Mouse (Mus musculus) heart, embryonic 14.5 days (tissue): ENCODE measurements around the gene Inpp5e. TPM values are rescaled to one million over a fixed set of nuclear protein-coding genes. Genes with fewer than 3 reads are reported as not detected.

ENCODE experiments used
- ATAC-seq: fragments of 200-750 bp; cut with Nextera tagmentation; 2 replicates; pipeline ENCODE4 v1.8.0; 2017; ENCODE audit warnings: low read depth, moderate TSS enrichment; ENCODE audit not compliant: insufficient number of reproducible peaks, insufficient read depth, low FRiP score
- H3K27ac ChIP-seq, 2 experiments: fragments of 200-500 bp in 1 of 2; fragments of 300-500 bp in 1 of 2; sonication (generic) in 1 of 2; replicated peaks in 1 of 2; 2 replicates each; pipeline ENCODE4 v1.5.1; 2012 to 2014; ENCODE audit warnings: low read depth in 2 of 2, low read length in 2 of 2, control low read depth in 1 of 2, mild to moderate bottlenecking in 1 of 2, mixed read lengths in 1 of 2; ENCODE audit not compliant: control insufficient read depth in 1 of 2, insufficient read depth in 1 of 2
- H3K27me3 ChIP-seq: fragments of 300-500 bp; sonication (generic); 2 replicates; pipeline ENCODE4 v1.6.1; 2014; ENCODE audit warnings: mild to moderate bottlenecking, low read length, control low read depth; ENCODE audit not compliant: control insufficient read depth, insufficient read depth
- H3K36me3 ChIP-seq: fragments of 300-500 bp; sonication (generic); 2 replicates; pipeline ENCODE4 v1.6.1; 2014; ENCODE audit warnings: mild to moderate bottlenecking, control low read depth, low read length, mixed read lengths; ENCODE audit not compliant: control insufficient read depth, insufficient read depth
- H3K4me1 ChIP-seq, 2 experiments: fragments of 200-500 bp in 1 of 2; fragments of 300-500 bp in 1 of 2; sonication (generic) in 1 of 2; 2 replicates each; pipeline ENCODE4 v1.6.1; 2012 to 2014; ENCODE audit warnings: low read length in 2 of 2, control low read depth in 1 of 2, mixed read lengths in 1 of 2; ENCODE audit not compliant: control insufficient read depth in 2 of 2, insufficient read depth in 2 of 2
- H3K4me2 ChIP-seq: fragments of 300-500 bp; sonication (generic); 2 replicates; pipeline ENCODE4 v1.6.1; 2014; ENCODE audit warnings: mild to moderate bottlenecking, low read length
- H3K4me3 ChIP-seq, 2 experiments: fragments of 200-500 bp in 1 of 2; fragments of 300-500 bp in 1 of 2; sonication (generic) in 1 of 2; 2 replicates each; pipeline ENCODE4 v1.5.1; 2012 to 2014; ENCODE audit warnings: low read length in 2 of 2, mild to moderate bottlenecking in 2 of 2, control low read depth in 1 of 2, low read depth in 1 of 2, moderate library complexity in 1 of 2; ENCODE audit not compliant: control insufficient read depth in 1 of 2, insufficient read depth in 1 of 2
- H3K9ac ChIP-seq: fragments of 300-500 bp; sonication (generic); 2 replicates; pipeline ENCODE4 v1.6.1; 2014; ENCODE audit warnings: mild to moderate bottlenecking, low read length
- H3K9me3 ChIP-seq: fragments of 300-500 bp; sonication (generic); 2 replicates; pipeline ENCODE4 v1.6.1; 2016; ENCODE audit warnings: low read length, control low read depth; ENCODE audit not compliant: control insufficient read depth
- WGBS: fragments of 180-500 bp; shearing (Covaris S2); extraction: QIAGEN DNeasy Blood & Tissue Kit; methylation state at CpG from one replicate; pipeline ENCODE4 v1.1.7; 2014; 5-methylcytosine and 5-hydroxymethylcytosine counted together
- polyA plus RNA-seq: library from polyadenylated mRNA; unstranded; fragments of >200 nt; fragmentation: Nextera tagmentation; extraction: Ambion mirVana; gene quantifications from 2 replicates; pipeline ENCODE4 v1.2.1, GENCODE M21; 2014

The Inpp5e gene
- polyA plus RNA-seq, 1 experiment from 2014 or later: 16.7 TPM

GRCm38 (mm10) chr2:26444946-26445665 is 36.1 kb upstream of the Inpp5e start, which contains the start of gene Sec16a:
Gene Sec16a, minus strand, starts transcription at chr2:26445216.
- Histone ChIP-seq H3K9ac (peak within 1 kb of the TSS; percentile 91), H3K27me3 (no peaks in the 10 kb centered on the region), H3K4me1 (peaks cover 8 to 35% of the 10 kb centered on the region in 2 experiments), H3K9me3 (no peaks in the 10 kb centered on the region), H3K4me3 (peak within 1 kb of the TSS; percentile 88 to 95), H3K4me2 (peak within 1 kb of the TSS; percentile 92), H3K36me3 (peaks cover 19% of the 10 kb centered on the region), H3K27ac (peak within 1 kb of the TSS; percentile 96 to 99)
- ATAC-seq: peak; percentile 92
- under 1% methylated on average over 59 of the region's 61 CpGs for WGBS

- peaks cover 26% of the 10 kb centered on the region for H3K36me3 ChIP-seq
- peak overlapping the region; percentile 91 for H3K9ac ChIP-seq
- peak overlapping the region; percentile 71 for H3K4me2 ChIP-seq
- H3K9me3 ChIP-seq: no peaks in the 10 kb centered on the region
- H3K27me3 ChIP-seq: no peaks in the 10 kb centered on the region
- H3K4me3 ChIP-seq: peak overlapping the region; percentile 78 to 88
- peaks cover 8 to 30% of the 10 kb centered on the region in 2 experiments for H3K4me1 ChIP-seq
- ATAC-seq: no peak
- peak overlapping the region; percentile 82 to 96 for H3K27ac ChIP-seq
- WGBS: under 1% methylated on average over 15 of the region's 15 CpGs
Observed at GRCm38 (mm10) chr2:26444368-26444767, 35.4 kb upstream of the Inpp5e start.

- no peaks in the 10 kb centered on the region for H3K27me3 ChIP-seq
- peak overlapping the region; percentile 19 to 96; a peak in 1 of 4 replicates for H3K27ac ChIP-seq
- WGBS: 8% methylated on average over 3 of the region's 3 CpGs
- H3K9me3 ChIP-seq: no peaks in the 10 kb centered on the region
- H3K4me3 ChIP-seq: peak overlapping the region; percentile 78 to 88
- H3K4me1 ChIP-seq: peaks cover 8 to 30% of the 10 kb centered on the region in 2 experiments
- H3K36me3 ChIP-seq: peaks cover 31% of the 10 kb centered on the region
- no peak for ATAC-seq
- H3K9ac ChIP-seq: peak overlapping the region; percentile 91
- H3K4me2 ChIP-seq: peak overlapping the region; percentile 71
Observed at GRCm38 (mm10) chr2:26443876-26444275, 34.9 kb upstream of the Inpp5e start.

- Histone ChIP-seq H3K4me1 (peaks cover 8 to 30% of the 10 kb centered on the region in 2 experiments), H3K36me3 (peaks cover 41% of the 10 kb centered on the region), H3K4me3 (no peak overlapping the region), H3K9me3 (no peaks in the 10 kb centered on the region), H3K27me3 (no peaks in the 10 kb centered on the region), H3K4me2 (no peak overlapping the region), H3K9ac (no peak overlapping the region), H3K27ac (no peak overlapping the region)
- ATAC-seq: no peak
- 88% methylated on average over 1 of the region's 1 CpGs for WGBS
Observed at GRCm38 (mm10) chr2:26442843-26443242, 33.8 kb upstream of the Inpp5e start.

DNA sequence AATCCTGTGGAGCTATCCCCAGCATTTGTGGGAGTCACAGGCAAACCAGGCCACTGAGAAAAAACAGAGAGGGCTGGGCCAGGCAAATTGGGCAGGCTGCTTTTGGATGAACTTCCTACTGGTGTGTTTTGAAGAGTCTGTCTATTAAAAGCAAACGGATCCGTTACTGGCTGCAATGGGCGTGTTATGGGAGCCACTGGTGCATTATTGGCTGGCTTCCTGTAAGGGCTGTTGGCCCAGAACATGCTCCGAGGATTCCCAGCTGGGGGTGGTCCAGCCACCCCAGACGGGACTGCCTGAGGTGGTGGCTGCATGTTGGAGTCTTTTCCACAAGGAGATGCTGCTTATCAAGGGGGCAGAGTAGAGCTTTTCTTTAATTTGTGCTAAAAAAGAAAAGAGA is 32.7 kb upstream of the Inpp5e start:
- no peak overlapping the region for H3K27ac ChIP-seq
- no peaks in the 10 kb centered on the region for H3K27me3 ChIP-seq
- no peak for ATAC-seq
- H3K4me3 ChIP-seq: no peak overlapping the region
- H3K9me3 ChIP-seq: no peaks in the 10 kb centered on the region
- H3K36me3 ChIP-seq: peaks cover 51% of the 10 kb centered on the region
- H3K4me1 ChIP-seq: peaks cover 2 to 23% of the 10 kb centered on the region in 2 experiments
- H3K4me2 ChIP-seq: no peak overlapping the region
- 65% methylated on average over 5 of the region's 5 CpGs for whole genome bisulfite sequencing
- H3K9ac ChIP-seq: no peak overlapping the region

DNA sequence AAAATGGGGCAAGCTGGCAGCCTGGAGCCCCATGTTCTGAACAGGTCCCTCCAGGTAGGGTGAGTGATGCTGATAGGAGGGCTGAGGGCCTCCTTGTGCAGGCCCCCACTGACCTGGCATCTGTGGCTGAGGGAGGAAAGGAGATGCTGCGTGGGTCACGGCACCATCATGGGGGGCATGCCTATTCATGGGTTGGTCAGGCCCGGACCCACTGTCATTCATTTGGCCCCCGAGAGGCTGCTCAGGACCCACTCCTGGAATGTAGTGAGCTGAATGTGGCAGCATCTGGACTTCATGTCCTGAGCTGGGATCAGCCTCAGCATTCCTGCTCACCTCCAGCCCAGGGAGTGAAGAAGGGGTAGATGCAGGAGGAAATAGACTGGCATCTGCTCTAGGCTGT is 32.3 kb upstream of the Inpp5e start:
- H3K9ac ChIP-seq: no peak overlapping the region
- no peaks in the 10 kb centered on the region for H3K9me3 ChIP-seq
- no peak overlapping the region for H3K4me3 ChIP-seq
- WGBS: 88% methylated on average over 4 of the region's 4 CpGs
- H3K36me3 ChIP-seq: peaks cover 52% of the 10 kb centered on the region
- ATAC-seq: no peak
- H3K27me3 ChIP-seq: no peaks in the 10 kb centered on the region
- H3K4me2 ChIP-seq: no peak overlapping the region
- H3K27ac ChIP-seq: no peak overlapping the region
- H3K4me1 ChIP-seq: peaks cover 0 to 19% of the 10 kb centered on the region in 2 experiments; a peak in 2 of 4 replicates

- ATAC-seq: no peak
- H3K27ac ChIP-seq: no peak overlapping the region
- WGBS: 86% methylated on average over 6 of the region's 6 CpGs
- H3K4me2 ChIP-seq: no peak overlapping the region
- H3K9me3 ChIP-seq: no peaks in the 10 kb centered on the region
- peaks cover 68% of the 10 kb centered on the region for H3K36me3 ChIP-seq
- H3K9ac ChIP-seq: no peak overlapping the region
- H3K4me3 ChIP-seq: no peak overlapping the region
- peaks cover 0 to 18% of the 10 kb centered on the region in 2 experiments; a peak in 2 of 4 replicates for H3K4me1 ChIP-seq
- H3K27me3 ChIP-seq: no peaks in the 10 kb centered on the region
Observed at GRCm38 (mm10) chr2:26439671-26440070, 30.7 kb upstream of the Inpp5e start.
